Mouse (Mus musculus) urinary bladder, postnatal 4 days (tissue): ENCODE results near the gene Atg4b.
"Not testable (repeated sequence)": the region's sequence is repeated elsewhere in the genome, so short reads cannot be mapped to it uniquely, and the experiment has no call there.

Experiments used
- DNase-seq, 2 experiments: peaks; one replicate each; pipeline ENCODE4 v3.0.0; 2021 to 2022; ENCODE audit warnings: low spot score in 2 of 2

The Atg4b gene

DNA sequence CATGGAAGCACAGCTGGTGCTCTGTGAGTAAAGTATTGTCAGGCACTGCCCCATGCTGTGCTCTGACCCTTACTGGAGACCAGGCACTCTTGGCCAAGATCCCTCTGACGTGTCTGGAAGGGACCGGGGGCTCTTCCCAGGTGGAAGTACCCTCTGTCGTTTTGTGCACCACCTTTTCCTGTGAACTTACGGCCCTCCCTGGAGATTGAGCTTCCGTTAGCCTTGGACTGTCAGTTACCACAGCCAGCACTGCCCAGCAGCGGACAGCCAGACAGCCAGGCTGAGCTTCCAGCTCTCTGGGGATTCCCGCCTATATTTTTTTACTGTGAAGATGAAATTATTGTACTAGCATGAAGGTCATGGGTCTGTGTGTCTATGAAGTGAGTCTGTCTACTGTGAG is 67.4 kb downstream of the Atg4b start:
- DNase-seq = no peak

DNA sequence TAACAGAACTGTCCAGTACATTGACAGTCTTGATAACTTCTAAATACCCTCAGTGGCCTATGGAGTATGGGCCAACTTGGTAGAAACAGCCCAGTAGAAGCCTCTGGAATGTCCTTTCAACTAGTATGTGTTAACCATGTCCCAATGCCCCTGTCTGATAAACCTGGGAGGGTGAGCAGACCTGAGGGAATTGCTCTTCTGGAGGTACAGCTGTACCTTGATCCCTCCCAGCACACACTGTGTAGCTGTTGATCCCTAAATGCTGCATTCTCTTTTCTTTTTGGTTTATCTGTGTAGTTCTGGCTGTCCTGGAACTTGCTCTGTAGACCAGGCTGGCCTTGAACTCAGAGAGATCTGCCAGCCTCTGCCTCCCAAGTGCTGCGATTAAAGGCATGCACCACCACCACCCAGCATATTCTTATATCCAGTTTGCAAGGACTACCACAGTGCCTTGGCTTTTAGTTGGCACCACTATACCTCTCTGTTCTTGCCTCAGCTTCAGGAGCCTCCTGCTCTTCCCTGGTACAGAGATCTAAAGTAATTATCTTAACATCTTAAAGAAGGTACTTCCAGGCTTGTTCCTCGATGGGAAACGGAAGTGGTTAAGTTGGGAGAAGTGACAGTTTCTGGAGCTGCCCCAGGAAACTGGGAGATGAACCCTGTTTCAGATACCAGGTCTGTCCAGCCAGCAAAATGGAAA is 72.6 kb downstream of the Atg4b start:
- DNase-seq = no peak

DNA sequence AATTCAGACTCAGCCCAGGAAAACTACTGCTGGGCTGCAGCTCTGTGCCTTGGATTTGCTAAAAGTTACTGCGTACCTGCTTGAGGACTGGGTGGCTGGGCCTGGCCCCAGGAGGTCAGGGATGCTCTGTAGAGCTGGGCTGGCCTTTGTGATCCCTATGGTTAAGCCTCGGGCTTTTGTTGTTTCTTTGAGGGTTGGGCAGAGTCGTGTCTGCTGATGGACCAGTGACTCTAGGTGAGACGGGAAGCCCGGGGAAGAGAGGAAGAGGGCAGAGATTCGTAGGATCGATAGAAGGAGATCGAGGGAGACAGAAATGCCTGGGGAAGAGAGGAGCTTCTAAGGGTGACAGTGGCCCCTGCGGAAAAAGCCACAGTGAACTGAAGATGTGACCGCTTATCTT is 73.3 kb downstream of the Atg4b start, which contains the start of gene D2hgdh:
TSS of gene D2hgdh (plus strand) at position 301 of the 400 bp plus-strand sequence.
- DNase-seq = no peak

DNA sequence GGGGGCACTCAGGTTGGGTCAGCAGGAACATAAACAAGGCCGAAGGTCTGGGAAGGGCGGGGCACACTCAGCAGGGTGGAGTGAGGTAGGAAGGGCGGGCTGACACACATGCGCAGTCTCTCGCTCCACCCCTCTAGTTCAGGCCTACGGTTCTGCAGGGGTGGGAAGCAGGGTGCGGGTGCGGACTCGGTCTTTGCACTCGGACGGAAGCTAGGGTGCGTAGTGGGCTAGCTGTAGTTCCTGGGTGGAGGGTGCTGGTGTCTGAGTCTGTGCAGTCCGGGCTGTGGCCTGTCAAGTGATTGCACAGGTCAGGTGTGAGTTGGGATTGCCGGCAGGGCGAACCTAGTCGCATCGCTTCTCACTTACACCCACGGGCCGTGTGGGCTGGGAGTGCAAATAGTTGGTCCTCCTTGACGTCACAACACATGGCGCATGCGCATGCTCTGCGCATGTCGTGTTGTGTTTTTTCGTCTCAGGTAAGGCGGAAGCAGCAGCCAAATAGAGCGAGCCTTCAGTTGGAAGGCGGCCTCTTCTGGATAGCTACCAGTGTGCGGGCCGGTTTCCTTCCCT is 73.9 kb downstream of the Atg4b start:
- peak; percentile 90 to 91 for DNase-seq

DNA sequence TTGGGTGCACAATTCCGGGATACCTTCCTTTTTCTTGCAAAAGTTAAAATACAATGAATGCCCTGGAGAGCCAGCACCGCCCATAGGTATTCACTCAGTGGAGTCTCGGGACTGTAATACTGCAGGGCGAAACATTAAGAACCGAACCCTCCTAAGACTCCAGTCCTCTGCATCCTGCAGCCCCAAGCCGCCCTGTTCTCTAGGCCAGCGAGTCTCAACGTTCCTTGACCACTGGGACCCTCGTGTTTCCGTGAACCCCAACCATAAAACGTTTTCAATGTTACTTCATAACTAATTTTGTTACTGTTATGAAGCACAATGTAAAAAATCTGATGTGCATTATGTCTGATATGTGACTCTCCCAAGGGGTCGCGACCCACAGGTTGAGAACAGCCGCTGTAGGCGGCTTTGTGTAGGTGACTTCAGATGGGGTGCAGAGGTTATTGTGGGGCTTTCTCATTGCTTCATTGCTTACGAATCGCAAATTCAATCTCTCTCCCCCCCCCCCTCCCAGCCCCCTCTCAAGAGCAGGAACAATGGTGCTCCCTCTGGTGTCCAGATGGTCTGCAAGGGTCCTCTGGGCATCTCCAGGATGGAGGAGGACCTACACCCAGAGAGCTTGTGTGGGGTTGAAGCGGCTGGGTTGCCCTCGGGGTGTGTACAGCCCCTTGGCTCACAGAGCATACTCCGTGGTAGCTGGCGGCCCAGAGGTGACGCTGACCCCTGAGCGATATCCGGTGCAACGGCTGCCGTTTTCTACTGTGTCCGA is 74.7 kb downstream of the Atg4b start:
- no peak for DNase-seq

DNA sequence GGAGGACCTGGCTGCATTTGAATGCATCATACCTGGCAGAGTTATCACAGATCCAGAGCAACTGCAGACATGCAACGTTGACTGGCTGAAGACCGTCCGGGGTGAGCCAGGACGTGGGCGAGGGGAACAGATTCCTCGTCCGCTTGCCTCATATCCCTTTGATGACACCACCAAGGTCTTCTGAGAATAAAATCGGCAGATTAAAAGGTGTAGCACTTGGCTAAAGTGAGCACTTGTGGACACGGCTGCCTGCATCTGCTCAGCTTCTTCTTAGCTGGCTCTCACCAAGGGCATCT is 75.2 kb downstream of the Atg4b start:
- no peak for DNase-seq

DNA sequence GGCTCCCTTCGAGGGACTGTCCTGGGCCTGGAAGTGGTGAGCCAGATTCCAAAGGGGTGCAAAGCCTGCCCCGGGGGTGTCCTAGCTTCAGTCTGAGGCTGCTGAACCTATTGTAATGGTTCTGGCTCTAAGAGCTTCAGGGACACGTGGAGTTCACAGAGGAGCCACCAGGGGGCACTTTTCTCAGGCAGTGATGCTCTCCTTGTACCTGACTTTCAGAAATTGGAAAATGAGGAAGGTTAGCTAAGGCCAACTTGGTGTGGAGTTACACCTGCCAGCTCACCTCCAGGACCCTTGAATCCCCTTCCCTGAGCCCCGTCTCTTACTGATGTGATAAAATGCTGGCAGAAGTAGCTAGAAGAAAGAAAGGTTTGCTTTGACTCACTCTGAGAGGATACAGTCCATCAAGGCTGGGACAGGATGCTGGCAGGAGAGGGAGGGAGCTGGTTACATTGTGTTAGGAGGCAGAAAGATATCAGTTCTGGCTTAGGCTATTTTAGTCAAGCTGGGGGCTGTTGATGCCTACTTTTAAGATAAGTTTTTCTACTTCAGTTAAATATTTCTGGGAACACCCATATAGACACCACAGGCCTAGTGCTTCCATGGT is 81.6 kb downstream of the Atg4b start:
- DNase-seq = not testable (repeated sequence)

DNA sequence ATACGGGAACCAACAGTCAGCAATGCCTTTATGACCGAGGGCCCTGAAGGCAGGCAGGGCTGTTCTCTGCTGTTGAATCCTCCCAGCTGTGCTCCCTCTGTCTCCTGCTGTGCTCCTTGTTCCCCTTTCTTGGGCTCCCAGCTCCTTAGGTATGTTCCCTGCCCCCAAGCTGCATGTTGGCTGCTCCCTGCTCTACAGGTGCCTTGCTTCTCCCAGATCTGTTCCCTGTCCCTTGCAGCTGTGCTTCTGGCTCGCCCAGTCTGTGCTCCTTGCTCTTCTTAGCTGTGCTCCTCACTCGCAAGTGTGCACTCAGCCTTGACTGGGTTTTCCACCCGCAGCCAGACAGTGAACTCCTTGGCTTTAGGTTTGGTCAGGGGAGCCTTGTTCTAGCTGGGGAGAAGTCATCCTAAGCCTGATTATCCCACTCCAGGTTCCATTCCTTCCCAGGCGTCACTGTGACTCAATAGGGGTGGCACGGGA is 83.4 kb downstream of the Atg4b start:
- DNase-seq = peak in 1 of 2 experiments; percentile 58

DNA sequence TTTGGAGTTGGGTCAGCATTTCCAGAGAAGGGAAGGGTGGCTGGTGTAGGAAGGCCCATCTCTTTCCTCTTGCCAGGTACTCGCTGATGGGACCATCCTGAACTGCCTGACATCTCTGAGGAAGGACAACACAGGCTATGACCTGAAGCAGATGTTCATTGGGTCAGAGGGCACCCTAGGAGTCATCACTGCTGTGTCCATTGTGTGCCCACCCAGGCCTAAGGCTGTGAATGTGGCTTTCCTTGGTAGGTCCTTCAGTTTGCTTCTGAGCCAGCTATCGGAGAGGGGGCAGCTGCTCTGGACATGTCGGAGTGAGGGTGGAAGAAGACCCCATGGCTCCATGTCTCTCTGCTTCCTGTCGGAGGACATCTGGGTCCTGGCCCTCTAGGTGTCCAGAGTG is 83.9 kb downstream of the Atg4b start:
- no peak for DNase-seq

DNA sequence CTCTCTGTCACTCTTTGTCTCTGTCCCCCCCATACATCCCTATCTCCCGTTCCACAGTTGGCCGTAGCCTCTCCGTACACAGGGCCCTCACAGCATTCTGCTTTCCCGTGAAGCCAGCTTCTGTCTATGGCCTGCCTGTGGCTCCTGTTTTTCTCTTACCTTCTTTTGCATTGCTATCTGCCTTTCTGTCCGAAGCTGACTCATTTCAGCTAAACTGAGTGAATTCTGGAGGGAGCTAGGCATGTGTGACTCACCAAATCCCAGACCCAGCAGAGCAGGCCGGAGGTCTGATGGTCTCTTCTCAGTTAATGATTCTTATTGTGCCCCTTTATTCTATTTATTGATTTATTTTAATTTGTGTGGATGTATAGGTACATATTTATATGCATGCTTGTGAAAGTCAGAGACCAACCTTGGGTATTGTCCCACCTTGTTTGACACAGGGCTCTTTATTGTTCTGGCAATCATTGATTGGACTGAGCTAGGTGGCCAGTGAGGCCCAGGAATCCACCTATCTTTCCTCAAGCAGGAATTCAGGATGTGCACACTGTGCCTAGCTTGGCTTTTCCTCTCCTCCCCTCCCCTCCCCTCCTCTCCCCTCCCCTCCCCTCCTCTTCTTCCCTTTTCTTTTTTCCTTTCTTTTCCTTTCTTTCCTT is 84.7 kb downstream of the Atg4b start:
- DNase-seq = no peak

DNA sequence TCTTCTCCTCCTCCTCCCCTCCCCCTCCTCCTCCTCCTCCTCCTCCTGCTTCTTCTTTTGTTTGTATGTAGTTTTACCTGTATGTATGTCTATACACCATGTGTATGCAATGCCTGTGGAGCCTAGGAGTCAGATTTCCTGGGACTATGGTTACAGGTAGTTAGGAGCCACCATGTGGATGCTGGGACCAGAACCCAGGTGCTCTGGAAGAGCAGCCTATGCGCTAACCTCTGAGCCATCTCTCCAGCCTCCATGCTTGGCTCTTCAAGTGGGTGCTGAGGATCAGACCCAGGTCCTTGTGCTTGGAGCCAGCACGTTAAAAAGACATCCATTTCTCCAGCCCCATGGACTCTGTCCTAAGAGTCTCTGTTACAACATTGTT is 85.2 kb downstream of the Atg4b start:
- no peak for DNase-seq

DNA sequence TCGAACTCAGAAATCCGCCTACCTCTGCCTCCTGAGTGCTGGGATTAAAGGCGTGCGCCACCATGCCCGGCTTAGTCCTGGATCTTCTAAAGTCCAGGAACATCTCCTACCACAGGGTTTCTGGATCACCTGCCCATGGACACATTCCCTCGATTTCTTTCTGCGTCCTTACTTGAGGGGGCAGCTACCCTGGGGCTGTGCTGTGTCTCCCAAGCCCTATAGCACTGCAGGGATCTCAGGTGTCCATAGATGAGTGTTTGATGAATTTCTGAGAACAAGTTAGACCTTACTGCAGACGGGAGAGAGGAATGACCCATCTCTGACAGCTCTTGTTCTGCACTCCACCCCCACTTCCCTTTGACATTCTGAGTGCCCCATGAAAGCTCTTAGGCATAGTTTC is 86.0 kb downstream of the Atg4b start:
- DNase-seq = no peak

DNA sequence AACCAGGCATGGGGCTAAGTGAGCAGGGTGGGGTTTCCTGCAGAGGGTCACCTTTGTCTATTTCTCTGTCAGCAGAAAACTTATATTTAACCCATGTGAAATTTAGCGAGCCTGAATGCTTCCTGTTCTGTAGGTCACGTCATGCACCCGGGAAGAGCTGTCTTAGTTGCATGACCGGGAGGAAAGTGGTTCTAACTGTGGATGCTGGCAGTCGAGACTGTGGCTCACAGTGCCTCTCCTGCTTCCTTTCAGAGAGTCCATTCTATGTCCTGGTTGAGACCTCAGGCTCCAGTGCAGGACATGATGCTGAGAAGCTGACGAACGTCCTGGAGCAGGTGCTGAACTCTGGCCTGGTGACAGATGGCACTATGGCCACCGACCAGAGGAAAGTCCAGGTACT is 87.3 kb downstream of the Atg4b start:
- not testable (repeated sequence) for DNase-seq
